In genomic region chr4:58196795-58197194, GRCm38 (mm10) we compare ENCODE assay signal across 11 mouse cellular contexts. TPM values are rescaled to one million over a fixed set of nuclear protein-coding genes. Genes with fewer than 3 reads are reported as not detected.
DNase-seq lines count a peak whose midpoint lies in the region; ATAC-seq and TF ChIP-seq lines count a peak whose summit lies in the region.
"Had no signal": no experiment of that assay in that cellular context is flagged by ENCODE, and none has a peak within 500 bp of the region (broad histone marks: within the 10 kb centered on the region; RNA-seq: fewer than 3 reads in every experiment).

No protein-coding gene starts in this region.

- H3K36me3 ChIP-seq in liver, adult 2 months (ENCODE audit: control insufficient read depth, insufficient read depth, low read length), result no peaks in the 10 kb centered on the region
- H3K36me3 ChIP-seq: stomach, embryonic 15.5 days had no signal

- no peak for TF ChIP-seq POLR2A in liver, adult 2 months (IDR thresholded peaks at IDR 0.05; ENCODE audit: extremely low read depth, insufficient read depth, low read length)

- no peaks in the 10 kb centered on the region for H3K79me2 ChIP-seq in liver, adult 2 months (ENCODE audit: control insufficient read depth, insufficient read depth, low read length)

- DNase-seq in cerebellum, adult 11-12 months, result peak; percentile 50
- DNase-seq in liver, adult 2 months (ENCODE audit: extremely low read depth, low read depth, low spot score), result peak; percentile 3
- no peak for DNase-seq in liver
- peak; percentile 19 to 46 for DNase-seq in heart, postnatal 14 days
- peak; percentile 21 for DNase-seq in lung, postnatal 14 days
- DNase-seq in spleen, postnatal 4 days (ENCODE audit: low spot score in 2 of 2), result no peak
- DNase-seq: B cell, adult 2 months; midbrain, embryonic 14.5 days had no signal

- H3K27ac ChIP-seq in liver, adult 2 months (replicated peaks; ENCODE audit: insufficient read depth, low read depth, low read length), result no peak overlapping the region
- H3K27ac ChIP-seq: stomach, embryonic 15.5 days had no signal

- TF ChIP-seq CTCF in liver, adult 2 months (IDR thresholded peaks at IDR 0.05; ENCODE audit: low read depth, low read length), result no peak

- ATAC-seq in cerebellum, adult (ENCODE audit: insufficient number of reproducible peaks, low FRiP score, low TSS enrichment), result no peak
- no peak for ATAC-seq in inflammation-experienced regulatory T-cells, adult 6 months

- no peak overlapping the region for H3K4me3 ChIP-seq in liver, adult 2 months (ENCODE audit: insufficient read depth, low read depth, low read length)
- H3K4me3 ChIP-seq: stomach, embryonic 15.5 days had no signal

- H3K4me1 ChIP-seq in liver, adult 2 months (ENCODE audit: control insufficient read depth, insufficient read depth, low read length), result no peaks in the 10 kb centered on the region

- H3K27me3 ChIP-seq in liver, adult 2 months (ENCODE audit: control insufficient read depth, insufficient read depth, low read length), result no peaks in the 10 kb centered on the region
- H3K27me3 ChIP-seq: stomach, embryonic 15.5 days had no signal

- intact Hi-C loops in heart, postnatal 14 days (cut with DNase I), result no loop called here

- 61% methylated on average over 4 of the region's 4 CpGs for WGBS in liver, adult 2 months

- H3K9ac ChIP-seq in liver, adult 2 months (ENCODE audit: low read depth, low read length), result no peak overlapping the region
- H3K9ac ChIP-seq: stomach, embryonic 15.5 days had no signal

RNA-seq across cellular contexts. Expression of gene Svep1, which starts 9.9 kb away (rescaled TPM):
- 0.46 and 0.60 TPM in 2 replicates for total RNA-seq in liver, adult 2 months (2014; rRNA removed)
- 0.12 and 0.20 TPM in 2 replicates for polyA plus RNA-seq in liver, adult 2 months (2012; rRNA removed)
- 1 to 10 TPM; 9.2 to 9.7 TPM for total RNA-seq in heart, postnatal 14 days (2021)
- under 1 TPM in 1 of 3 experiments, not detected in 2; 0.04 TPM for polyA plus RNA-seq in inflammation-experienced regulatory T-cells, adult 6 months (2017; shearing (Covaris generic))

Comparison
In these comparisons a context has a peak if more than half of its experiments do, and no peak if none do; other contexts are left out.
1. DNase-seq: peak in cerebellum, adult 11-12 months (single experiment), liver, adult 2 months (single experiment), heart, postnatal 14 days (2 of 2) and lung, postnatal 14 days (single experiment); none in liver (single experiment) and spleen, postnatal 4 days (0 of 2).